Mouse (Mus musculus): Measurements from ENCODE around the gene Olfr1415. TPM values are rescaled to one million over a fixed set of nuclear protein-coding genes. Genes with fewer than 3 reads are reported as not detected.

The Olfr1415 gene
- total and polyA plus RNA-seq, 2 experiments from 2014 or later: not detected

DNA sequence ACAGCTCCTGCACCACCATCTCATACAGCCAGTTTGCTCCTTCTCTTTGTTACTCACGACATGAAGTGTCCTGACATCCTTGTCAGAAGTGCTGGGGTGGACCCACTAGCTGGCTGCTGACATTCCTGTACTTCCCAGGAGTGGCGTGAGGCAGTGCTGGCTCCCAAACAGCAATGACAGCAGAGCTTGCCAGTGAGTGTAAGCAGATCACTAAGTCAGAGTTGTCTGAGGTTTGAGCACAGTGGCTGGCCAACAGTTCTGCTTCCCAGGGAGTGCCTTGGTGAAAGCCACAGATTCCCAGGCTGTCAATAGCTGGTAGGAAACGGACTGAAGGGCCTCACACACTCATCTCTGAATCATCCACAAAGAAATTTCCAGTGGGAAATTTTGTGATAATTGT is 47.6 kb downstream of the Olfr1415 start:
- Histone ChIP-seq H3K9ac (replicated peaks; ENCODE audit: low read depth, low read length) (no peak overlapping the region), H3K27me3 (ENCODE audit: control insufficient read depth, insufficient read depth, low read length) (no peaks in the 10 kb centered on the region), H3K4me2 (ENCODE audit: low read depth, low read length) (no peak overlapping the region), H3K27ac (ENCODE audit: low read depth) (no peak overlapping the region), H3K4me1 (ENCODE audit: control insufficient read depth, insufficient read depth) (no peaks in the 10 kb centered on the region), H3K4me3 (ENCODE audit: low read depth, low read length) (no peak overlapping the region), H3K9me3 (replicated peaks; ENCODE audit: control insufficient read depth, low read length) (no peaks in the 10 kb centered on the region), H3K36me3 (replicated peaks; ENCODE audit: control insufficient read depth, insufficient read depth, low read length) (peaks cover 92% of the 10 kb centered on the region)
- ATAC-seq (ENCODE audit: insufficient read depth, low read depth) (peak; percentile 83), DNase-seq (ENCODE audit: low spot score) (peak; percentile 16)
- 32% methylated on average over 3 of the region's 3 CpGs for WGBS
- TF ChIP-seq EP300 (IDR thresholded peaks at IDR 0.05; ENCODE audit: low read depth) (no peak), CTCF (IDR thresholded peaks at IDR 0.05; ENCODE audit: low read depth) (no peak)

DNA sequence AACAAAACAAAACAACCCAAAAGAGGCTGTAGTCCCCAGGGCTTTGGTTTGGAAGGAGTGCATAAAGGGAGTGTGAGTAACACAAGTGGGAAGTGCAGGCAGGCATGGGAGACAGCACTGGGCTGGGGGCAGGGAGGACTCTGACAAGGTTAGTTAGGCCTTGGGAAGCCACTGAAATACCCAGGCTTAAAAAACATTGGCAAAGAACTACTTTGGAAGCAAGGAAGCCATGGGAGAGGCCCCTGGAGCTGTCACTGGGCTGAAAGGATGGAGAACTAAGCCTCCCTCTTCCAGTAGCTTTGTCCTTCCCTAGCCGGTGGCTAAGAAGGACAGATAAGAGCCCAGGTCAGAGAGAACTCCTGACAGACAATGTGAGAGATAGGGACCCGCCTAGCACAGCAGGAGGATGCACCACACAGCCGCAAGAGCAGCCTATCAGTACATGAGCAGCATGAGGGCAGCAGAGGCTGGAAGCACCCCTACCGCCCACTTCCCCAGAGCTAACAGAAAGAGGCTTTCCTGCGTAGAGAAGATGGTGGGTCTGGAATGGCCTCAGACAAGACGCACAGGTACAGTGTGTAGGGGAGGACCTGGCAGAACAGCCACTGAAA is 54.3 kb downstream of the Olfr1415 start:
- no peak for ATAC-seq (ENCODE audit: insufficient read depth, low read depth)

DNA sequence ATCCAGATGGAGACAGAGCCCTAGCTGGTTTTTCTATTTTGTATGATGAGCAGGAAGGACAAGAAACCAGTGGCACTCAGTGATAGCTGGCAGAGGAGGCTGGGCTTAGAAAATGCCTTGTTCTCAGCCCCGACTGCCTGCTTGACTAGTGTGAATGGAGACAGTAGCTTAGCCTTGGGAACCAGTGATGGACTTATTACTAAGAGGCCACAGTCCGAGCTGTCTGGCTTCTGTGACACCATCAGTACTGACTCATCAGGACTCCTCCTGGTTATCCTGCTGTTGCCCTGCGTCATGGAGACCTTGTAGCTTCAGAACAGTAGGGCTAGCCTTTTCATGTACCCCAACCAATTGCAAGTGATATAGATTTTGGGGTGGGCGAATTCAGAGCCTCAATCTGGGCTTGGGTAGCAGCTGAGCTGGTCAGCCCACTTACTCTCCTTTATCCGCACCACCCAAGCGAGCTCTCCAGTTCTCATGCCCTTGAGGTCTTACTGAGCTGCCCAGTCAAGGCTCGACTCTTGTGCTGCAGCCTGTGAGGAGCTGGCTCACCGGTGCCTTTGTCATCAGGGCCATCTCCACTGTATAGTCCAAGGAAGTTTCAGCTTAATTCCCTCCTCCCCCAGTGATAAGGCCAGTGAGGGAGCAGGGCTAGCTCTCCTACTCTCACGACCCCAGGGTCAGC is 55.7 kb downstream of the Olfr1415 start:
- DNase-seq (ENCODE audit: low spot score) (no peak), ATAC-seq (ENCODE audit: insufficient read depth, low read depth) (no peak)
- 80% methylated on average over 9 of the region's 9 CpGs for WGBS
- no peak overlapping the region for H3K4me3 ChIP-seq (ENCODE audit: low read depth, low read length)
- no peaks in the 10 kb centered on the region for H3K27me3 ChIP-seq (ENCODE audit: control insufficient read depth, insufficient read depth, low read length)
- no peak overlapping the region for H3K9ac ChIP-seq (replicated peaks; ENCODE audit: low read depth, low read length)
- TF ChIP-seq CTCF (IDR thresholded peaks at IDR 0.05; ENCODE audit: low read depth) (no peak), EP300 (IDR thresholded peaks at IDR 0.05; ENCODE audit: low read depth) (no peak)
- no peaks in the 10 kb centered on the region for H3K9me3 ChIP-seq (replicated peaks; ENCODE audit: control insufficient read depth, low read length)
- no peak overlapping the region for H3K4me2 ChIP-seq (ENCODE audit: low read depth, low read length)
- peaks cover 24% of the 10 kb centered on the region for H3K4me1 ChIP-seq (ENCODE audit: control insufficient read depth, insufficient read depth)
- no peak overlapping the region for H3K27ac ChIP-seq (ENCODE audit: low read depth)
- peaks cover 57% of the 10 kb centered on the region for H3K36me3 ChIP-seq (replicated peaks; ENCODE audit: control insufficient read depth, insufficient read depth, low read length)

More for the DNA sequence above, 54.3 kb downstream of the Olfr1415 start:
- H3K9me3 ChIP-seq (replicated peaks; ENCODE audit: control insufficient read depth, low read length): no peaks in the 10 kb centered on the region
- H3K9ac ChIP-seq (replicated peaks; ENCODE audit: low read depth, low read length): no peak overlapping the region
- no peak overlapping the region for H3K4me3 ChIP-seq (ENCODE audit: low read depth, low read length)
- TF ChIP-seq CTCF (IDR thresholded peaks at IDR 0.05; ENCODE audit: low read depth): no peak
- TF ChIP-seq EP300 (IDR thresholded peaks at IDR 0.05; ENCODE audit: low read depth): no peak
- no peak overlapping the region; the same call in 1 of the 2 replicates for H3K27ac ChIP-seq (ENCODE audit: low read depth)
- DNase-seq (ENCODE audit: low spot score): no peak
- 57% methylated on average over 6 of the region's 6 CpGs for WGBS
- H3K4me1 ChIP-seq (ENCODE audit: control insufficient read depth, insufficient read depth): peaks cover 22% of the 10 kb centered on the region
- no peak overlapping the region for H3K4me2 ChIP-seq (ENCODE audit: low read depth, low read length)
- H3K27me3 ChIP-seq (ENCODE audit: control insufficient read depth, insufficient read depth, low read length): no peaks in the 10 kb centered on the region
- peaks cover 70% of the 10 kb centered on the region for H3K36me3 ChIP-seq (replicated peaks; ENCODE audit: control insufficient read depth, insufficient read depth, low read length)

Small RNAs within 50 kb of the gene (microRNA-seq; reads per million reads assigned to microRNA genes)
- 9.3 reads per million, percentile 28 among the genes with 10 or more reads in this experiment for gene Mir6900

Other genes starting within 250 kb of the Olfr1415 start
- 575 and 686 TPM in 2 replicates for gene Ndufa10, start 22.2 kb downstream of the Olfr1415 start, total RNA-seq (2014; rRNA removed; ENCODE audit: low replicate concordance)
- gene Ndufa10, start 22.2 kb downstream of the Olfr1415 start, polyA plus RNA-seq (2015; fragmentation: Nextera tagmentation; extraction: Ambion mirVana): 1,020 and 1,029 TPM in 2 replicates
- gene Olfr1416, start 11.0 kb downstream of the Olfr1415 start, total RNA-seq (2014; rRNA removed; ENCODE audit: low replicate concordance): not detected in 2 replicates
- gene Olfr1416, start 11.0 kb downstream of the Olfr1415 start, polyA plus RNA-seq (2015; fragmentation: Nextera tagmentation; extraction: Ambion mirVana): not detected in 2 replicates
- not detected in 2 replicates for gene Olfr1414, start 22.6 kb upstream of the Olfr1415 start, total RNA-seq (2014; rRNA removed; ENCODE audit: low replicate concordance)
- gene Olfr1414, start 22.6 kb upstream of the Olfr1415 start, polyA plus RNA-seq (2015; fragmentation: Nextera tagmentation; extraction: Ambion mirVana): not detected in 2 replicates
- not detected in 2 replicates for gene Olfr1413, start 75.2 kb upstream of the Olfr1415 start, total RNA-seq (2014; rRNA removed; ENCODE audit: low replicate concordance)
- gene Olfr1413, start 75.2 kb upstream of the Olfr1415 start, polyA plus RNA-seq (2015; fragmentation: Nextera tagmentation; extraction: Ambion mirVana): not detected in 2 replicates
- not detected in 2 replicates for gene Olfr1412, start 89.7 kb upstream of the Olfr1415 start, total RNA-seq (2014; rRNA removed; ENCODE audit: low replicate concordance)
- gene Olfr1412, start 89.7 kb upstream of the Olfr1415 start, polyA plus RNA-seq (2015; fragmentation: Nextera tagmentation; extraction: Ambion mirVana): not detected in 2 replicates
- not detected in 2 replicates for gene Olfr1411, start 98.3 kb upstream of the Olfr1415 start, total RNA-seq (2014; rRNA removed; ENCODE audit: low replicate concordance)
- not detected in 2 replicates for gene Olfr1411, start 98.3 kb upstream of the Olfr1415 start, polyA plus RNA-seq (2015; fragmentation: Nextera tagmentation; extraction: Ambion mirVana)
- not detected in 2 replicates for gene Olfr1410, start 109.7 kb upstream of the Olfr1415 start, total RNA-seq (2014; rRNA removed; ENCODE audit: low replicate concordance)
- not detected in 2 replicates for gene Olfr1410, start 109.7 kb upstream of the Olfr1415 start, polyA plus RNA-seq (2015; fragmentation: Nextera tagmentation; extraction: Ambion mirVana)
- gene Olfr12, start 121.7 kb upstream of the Olfr1415 start, total RNA-seq (2014; rRNA removed; ENCODE audit: low replicate concordance): not detected in 2 replicates
- gene Olfr12, start 121.7 kb upstream of the Olfr1415 start, polyA plus RNA-seq (2015; fragmentation: Nextera tagmentation; extraction: Ambion mirVana): not detected in 2 replicates
- 187 and 203 TPM in 2 replicates for gene Cops9, start 145.9 kb upstream of the Olfr1415 start, total RNA-seq (2014; rRNA removed; ENCODE audit: low replicate concordance)
- gene Cops9, start 145.9 kb upstream of the Olfr1415 start, polyA plus RNA-seq (2015; fragmentation: Nextera tagmentation; extraction: Ambion mirVana): 507 and 524 TPM in 2 replicates
- 0.08 TPM in 1 of 2 replicates, not detected in the other for gene Otos, start 152.7 kb upstream of the Olfr1415 start, total RNA-seq (2014; rRNA removed; ENCODE audit: low replicate concordance)
- gene Otos, start 152.7 kb upstream of the Olfr1415 start, polyA plus RNA-seq (2015; fragmentation: Nextera tagmentation; extraction: Ambion mirVana): not detected in 2 replicates